Mouse (Mus musculus): Measurements from ENCODE around the gene Gm10273. TPM values are rescaled to one million over a fixed set of nuclear protein-coding genes. Genes with fewer than 3 reads are reported as not detected.
A peak's percentile ranks its signal among the peaks of the same experiment; 100 is the strongest.

The Gm10273 gene
- total and polyA plus RNA-seq, 3 experiments: 16.6 to 132 (median 28.6) TPM

DNA sequence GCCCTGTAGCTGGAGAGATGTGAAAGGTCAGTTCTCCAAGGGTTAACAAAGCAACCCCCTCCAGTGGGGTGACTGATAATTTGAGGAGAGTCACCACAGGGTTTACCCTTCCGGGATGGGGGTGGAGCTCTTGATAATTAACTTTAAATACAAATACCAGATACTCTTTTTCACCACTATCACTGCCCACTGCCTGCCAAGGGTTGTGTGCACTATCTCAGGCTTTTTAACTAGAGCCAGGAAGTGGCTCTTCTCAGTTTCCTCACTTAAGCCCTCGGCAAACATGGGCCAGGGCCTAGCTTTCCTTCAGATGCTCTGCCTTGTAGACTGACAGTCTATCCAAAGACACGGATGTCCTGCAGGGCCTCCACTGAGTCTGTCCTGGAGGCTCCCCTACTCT lies 15.5 kb upstream of the Gm10273 start:
- no peaks in the 10 kb centered on the region for H3K9me3 ChIP-seq (replicated peaks; ENCODE audit: insufficient read depth, low read length)
- peak overlapping the region; percentile 42 to 65 for H3K4me3 ChIP-seq (ENCODE audit: control insufficient read depth in 1 of 2, insufficient read depth in 1 of 2, low read depth in 2 of 2, low read length in 2 of 2)
- no peaks in the 10 kb centered on the region for H3K27me3 ChIP-seq (ENCODE audit: control insufficient read depth in 1 of 2, insufficient read depth in 2 of 2, low read length in 2 of 2)
- H3K27ac ChIP-seq (ENCODE audit: control insufficient read depth, low read depth, low read length): peak overlapping the region; percentile 83
- H3K36me3 ChIP-seq (ENCODE audit: control insufficient read depth in 1 of 2, insufficient read depth in 2 of 2, low read length in 2 of 2): peaks cover 0 to 4% of the 10 kb centered on the region in 2 experiments; a peak in 2 of 4 replicates
- H3K79me2 ChIP-seq (ENCODE audit: control insufficient read depth, insufficient read depth, low read length, poor library complexity): no peaks in the 10 kb centered on the region
- H3K9ac ChIP-seq (ENCODE audit: control insufficient read depth, low read depth, low read length, poor library complexity, severe bottlenecking): peak overlapping the region; percentile 62
- peak; percentile 77 for DNase-seq (ENCODE audit: low read depth, low spot score)
- H3K4me1 ChIP-seq (ENCODE audit: control insufficient read depth in 1 of 2, insufficient read depth in 2 of 2, low read length in 2 of 2): peaks cover 4 to 16% of the 10 kb centered on the region in 2 experiments
- TF ChIP-seq MAX (IDR thresholded peaks at IDR 0.05; ENCODE audit: low read length) (no peak), CHD1 (IDR thresholded peaks at IDR 0.05; ENCODE audit: low read depth, low read length) (no peak), MYB (IDR thresholded peaks at IDR 0.05; ENCODE audit: low read depth, low read length) (no peak), POLR2AphosphoS5 (IDR thresholded peaks at IDR 0.05; ENCODE audit: borderline replicate concordance, low read depth, low read length) (no peak), NRF1 (IDR thresholded peaks at IDR 0.05; ENCODE audit: insufficient read depth, low read depth, low read length, poor library complexity, severe bottlenecking) (no peak), RAD21 (IDR thresholded peaks at IDR 0.05; ENCODE audit: low read depth, low read length) (no peak), EP300 (IDR thresholded peaks at IDR 0.05; ENCODE audit: low read depth in 1 of 2, low read length in 2 of 2) (peak; percentile 68 to 70; a peak in 3 of 4 replicates), CTCF (IDR thresholded peaks at IDR 0.05 in 2 of 3, conservative IDR thresholded peaks at IDR 0.05 in 1 of 3; ENCODE audit: control insufficient read depth in 1 of 3, insufficient read depth in 1 of 3, low read depth in 2 of 3, low read length in 3 of 3, poor library complexity in 1 of 3, severe bottlenecking in 1 of 3) (no peak), MYC (IDR thresholded peaks at IDR 0.05; ENCODE audit: low read depth, low read length) (no peak), TCF12 (IDR thresholded peaks at IDR 0.05; ENCODE audit: low read depth, low read length) (peak; percentile 52), SMC3 (IDR thresholded peaks at IDR 0.05; ENCODE audit: low read depth, low read length) (no peak), JUND (IDR thresholded peaks at IDR 0.05; ENCODE audit: low read depth, low read length) (no peak), USF2 (IDR thresholded peaks at IDR 0.05; ENCODE audit: borderline replicate concordance in 1 of 2, insufficient read depth in 1 of 2, low read depth in 1 of 2, low read length in 2 of 2) (no peak), KAT2A (conservative IDR thresholded peaks at IDR 0.05; ENCODE audit: low read depth, low read length) (no peak), HCFC1 (IDR thresholded peaks at IDR 0.05; ENCODE audit: low read depth, low read length) (peak; percentile 55; the same call in 1 of the 2 replicates), MAZ (IDR thresholded peaks at IDR 0.05; ENCODE audit: low read depth, low read length) (peak; percentile 62; the same call in 1 of the 2 replicates), ZKSCAN1 (IDR thresholded peaks at IDR 0.05; ENCODE audit: low read depth, low read length) (no peak), E2F4 (IDR thresholded peaks at IDR 0.05; ENCODE audit: borderline replicate concordance, low read depth, low read length) (no peak), MEF2A (IDR thresholded peaks at IDR 0.05; ENCODE audit: extremely low read depth, insufficient replicate concordance, low read depth, low read length, poor library complexity, severe bottlenecking) (no peak), POLR2A (IDR thresholded peaks at IDR 0.05; ENCODE audit: control insufficient read depth in 1 of 2, insufficient read depth in 1 of 2, low read depth in 1 of 2, low read length in 2 of 2, poor library complexity in 1 of 2) (peak in 1 of 2 experiments; percentile 42; a peak in 1 of 4 replicates), ZNF384 (IDR thresholded peaks at IDR 0.05; ENCODE audit: low read depth, low read length) (no peak), GABPA (IDR thresholded peaks at IDR 0.05; ENCODE audit: low read depth, low read length) (no peak), TBP (IDR thresholded peaks at IDR 0.05; ENCODE audit: low read depth, low read length) (peak; percentile 66; the same call in 1 of the 2 replicates), BHLHE40 (IDR thresholded peaks at IDR 0.05; ENCODE audit: borderline replicate concordance, low read depth, low read length) (no peak), RCOR1 (IDR thresholded peaks at IDR 0.05; ENCODE audit: low read depth, low read length) (no peak; the same call in 1 of the 2 replicates), MAFK (IDR thresholded peaks at IDR 0.05; ENCODE audit: borderline replicate concordance, low read depth, low read length) (0 out of 2 replicates have a peak, but pooled peaks have one; percentile 16), TAL1 (IDR thresholded peaks at IDR 0.05; ENCODE audit: low read length) (no peak), NELFE (IDR thresholded peaks at IDR 0.05; ENCODE audit: low read depth, low read length) (peak; percentile 48), ZC3H11A (IDR thresholded peaks at IDR 0.05; ENCODE audit: low read depth, low read length) (no peak), USF1 (IDR thresholded peaks at IDR 0.05; ENCODE audit: low read depth, low read length) (no peak), MXI1 (IDR thresholded peaks at IDR 0.05; ENCODE audit: low read depth, low read length) (peak; percentile 37; the same call in 1 of the 2 replicates), POLR2AphosphoS2 (IDR thresholded peaks at IDR 0.05; ENCODE audit: low read length) (no peak), CHD2 (IDR thresholded peaks at IDR 0.05; ENCODE audit: low read length) (no peak), SIN3A (IDR thresholded peaks at IDR 0.05; ENCODE audit: low read length) (peak; percentile 64), ELF1 (IDR thresholded peaks at IDR 0.05; ENCODE audit: low read depth, low read length) (peak; percentile 80), ETS1 (IDR thresholded peaks at IDR 0.05; ENCODE audit: low read depth, low read length) (peak; percentile 60; the same call in 1 of the 2 replicates), ZMIZ1 (IDR thresholded peaks at IDR 0.05; ENCODE audit: low read depth, low read length) (no peak)

All from MEL (cell line).